Mouse (Mus musculus): ENCODE data around the gene Adk. TPM values are rescaled to one million over a fixed set of nuclear protein-coding genes. Genes with fewer than 3 reads are reported as not detected.

The Adk gene
- total and polyA plus RNA-seq, 3 experiments = 47.9 to 129 (median 59.0) TPM

GRCm38 (mm10) chr14:21088731-21089130, 36.4 kb downstream of the Adk start:
- Histone ChIP-seq H3K4me1 (ENCODE audit: control insufficient read depth in 1 of 2, insufficient read depth in 2 of 2) (peaks cover 0 to 9% of the 10 kb centered on the region in 2 experiments; a peak in 1 of 4 replicates), H3K27ac (ENCODE audit: insufficient read depth, low read depth) (no peak overlapping the region)
- in situ Hi-C loops (cut with MboI; ENCODE audit: low pct_ligation_motif_present, low pct_unique_long_range_greater_than_20kb, low sequenced_read_pairs) = no loop called here

DNA sequence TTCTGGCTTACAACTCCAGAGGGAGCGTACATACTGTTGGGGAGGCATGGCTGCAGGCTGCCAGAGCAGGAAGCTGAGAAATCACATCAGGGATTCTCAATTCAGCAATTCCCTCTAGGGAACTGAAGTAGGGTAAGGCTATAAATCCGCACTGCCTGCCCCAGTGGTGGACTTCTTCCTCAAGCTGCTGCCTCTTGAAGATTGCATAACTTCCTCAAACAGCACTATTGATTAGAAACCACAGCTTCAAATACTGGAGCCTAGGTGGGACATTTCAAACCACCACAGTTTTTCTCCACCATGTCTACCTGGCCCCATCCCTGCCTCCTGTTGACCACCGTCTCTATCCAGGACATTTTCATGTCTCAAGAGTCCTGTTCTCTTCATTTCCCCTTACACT, 38.0 kb downstream of the Adk start:
- no peaks in the 10 kb centered on the region for H3K9me3 ChIP-seq (replicated peaks; ENCODE audit: low read length)
- DNase-seq (ENCODE audit: extremely low read depth) = no peak
- TF ChIP-seq CHD2 (IDR thresholded peaks at IDR 0.05; ENCODE audit: low read length) (no peak), MYC (IDR thresholded peaks at IDR 0.05; ENCODE audit: low read depth, low read length) (no peak), MXI1 (IDR thresholded peaks at IDR 0.05; ENCODE audit: low read depth, low read length) (no peak), RAD21 (IDR thresholded peaks at IDR 0.05; ENCODE audit: low read depth, low read length) (no peak), SIN3A (IDR thresholded peaks at IDR 0.05; ENCODE audit: low read length) (no peak), NRF1 (IDR thresholded peaks at IDR 0.05; ENCODE audit: low read depth, low read length) (no peak), BHLHE40 (IDR thresholded peaks at IDR 0.05; ENCODE audit: low read depth, low read length) (no peak), IRF4 (IDR thresholded peaks at IDR 0.05; ENCODE audit: low read depth, low read length) (no peak), SMC3 (IDR thresholded peaks at IDR 0.05; ENCODE audit: low read depth, low read length) (no peak), ZNF384 (IDR thresholded peaks at IDR 0.05; ENCODE audit: low read depth, low read length) (no peak), JUND (conservative IDR thresholded peaks at IDR 0.05; ENCODE audit: low read depth, low read length) (no peak), HCFC1 (IDR thresholded peaks at IDR 0.05; ENCODE audit: low read depth, low read length) (no peak), ELF1 (IDR thresholded peaks at IDR 0.05; ENCODE audit: low read depth, low read length) (no peak), ETS1 (conservative IDR thresholded peaks at IDR 0.05; ENCODE audit: low read depth, low read length) (no peak), TBP (conservative IDR thresholded peaks at IDR 0.05; ENCODE audit: low read depth, low read length) (no peak), E2F4 (IDR thresholded peaks at IDR 0.05; ENCODE audit: insufficient replicate concordance, low read depth, low read length) (no peak), RCOR1 (conservative IDR thresholded peaks at IDR 0.05; ENCODE audit: low read depth, low read length) (no peak), KAT2A (IDR thresholded peaks at IDR 0.05; ENCODE audit: insufficient replicate concordance, low read length) (no peak), POLR2A (IDR thresholded peaks at IDR 0.05; ENCODE audit: low read depth, low read length) (no peak), TCF12 (IDR thresholded peaks at IDR 0.05; ENCODE audit: low read depth, low read length) (no peak)
- H3K4me1 ChIP-seq (ENCODE audit: control insufficient read depth in 1 of 2, insufficient read depth in 2 of 2) = peaks cover 0 to 16% of the 10 kb centered on the region in 2 experiments; a peak in 2 of 4 replicates
- H3K9ac ChIP-seq (ENCODE audit: insufficient read depth, low read depth) = no peak overlapping the region
- no peak overlapping the region for H3K4me2 ChIP-seq (ENCODE audit: insufficient read depth, low read depth, poor library complexity, severe bottlenecking)
- H3K27me3 ChIP-seq (replicated peaks) = no peaks in the 10 kb centered on the region
- H3K36me3 ChIP-seq (replicated peaks in 1 of 2; ENCODE audit: control insufficient read depth in 1 of 2, insufficient read depth in 1 of 2, low read length in 1 of 2) = peaks cover 3 to 10% of the 10 kb centered on the region in 2 experiments
- dilution Hi-C loops (cut with MboI; ENCODE audit: extremely low pct_ligation_motif_present, extremely low pct_unique_long_range_greater_than_20kb, low sequenced_read_pairs) = no loop called here
- no peak overlapping the region for H3K4me3 ChIP-seq (replicated peaks in 1 of 3; ENCODE audit: low read depth in 2 of 3, low read length in 2 of 3, poor library complexity in 1 of 3)
- no peak overlapping the region for H3K27ac ChIP-seq (ENCODE audit: insufficient read depth, low read depth)
- 0 out of 2 replicates have a peak, but pooled peaks cover 2% of the 10 kb centered on the region for H3K79me2 ChIP-seq (replicated peaks; ENCODE audit: control insufficient read depth, extremely low read depth, insufficient read depth, poor library complexity, severe bottlenecking)
- in situ Hi-C loops (cut with MboI; ENCODE audit: low pct_ligation_motif_present, low pct_unique_long_range_greater_than_20kb, low sequenced_read_pairs) = no loop called here

More at GRCm38 (mm10) chr14:21088731-21089130, 36.4 kb downstream of the Adk start:
- H3K27me3 ChIP-seq (replicated peaks) = no peaks in the 10 kb centered on the region
- H3K4me3 ChIP-seq (replicated peaks in 1 of 3; ENCODE audit: low read depth in 2 of 3, low read length in 2 of 3, poor library complexity in 1 of 3) = no peak overlapping the region
- TF ChIP-seq PAX5 (IDR thresholded peaks at IDR 0.05; ENCODE audit: low read length) (no peak), HCFC1 (IDR thresholded peaks at IDR 0.05; ENCODE audit: low read depth, low read length) (no peak), RCOR1 (conservative IDR thresholded peaks at IDR 0.05; ENCODE audit: low read depth, low read length) (no peak), ZNF384 (IDR thresholded peaks at IDR 0.05; ENCODE audit: low read depth, low read length) (no peak), MAFK (IDR thresholded peaks at IDR 0.05; ENCODE audit: insufficient replicate concordance, low read length) (no peak), TCF12 (IDR thresholded peaks at IDR 0.05; ENCODE audit: low read depth, low read length) (no peak), ETS1 (conservative IDR thresholded peaks at IDR 0.05; ENCODE audit: low read depth, low read length) (no peak)
- 0 out of 2 replicates have a peak, but pooled peaks cover 2% of the 10 kb centered on the region for H3K79me2 ChIP-seq (replicated peaks; ENCODE audit: control insufficient read depth, extremely low read depth, insufficient read depth, poor library complexity, severe bottlenecking)
- H3K9me3 ChIP-seq (replicated peaks; ENCODE audit: low read length) = no peaks in the 10 kb centered on the region
- H3K36me3 ChIP-seq (replicated peaks in 1 of 2; ENCODE audit: control insufficient read depth in 1 of 2, insufficient read depth in 1 of 2, low read length in 1 of 2) = peaks cover 3 to 10% of the 10 kb centered on the region in 2 experiments
- H3K9ac ChIP-seq (ENCODE audit: insufficient read depth, low read depth) = no peak overlapping the region
- no peak overlapping the region for H3K4me2 ChIP-seq (ENCODE audit: insufficient read depth, low read depth, poor library complexity, severe bottlenecking)
- DNase-seq (ENCODE audit: extremely low read depth) = no peak
- dilution Hi-C loops (cut with MboI; ENCODE audit: extremely low pct_ligation_motif_present, extremely low pct_unique_long_range_greater_than_20kb, low sequenced_read_pairs) = no loop called here

Data from CH12.LX (cell line).